Mouse (Mus musculus): ENCODE measurements around the gene Cab39l.

- TF ChIP-seq CTCF (IDR thresholded peaks at IDR 0.05; ENCODE audit: low read depth): no peak
- TF ChIP-seq EP300 (optimal IDR thresholded peaks at IDR 0.05): no peak
Measured at GRCm38 (mm10) chr14:59447981-59448380, 7.2 kb downstream of the Cab39l start.
